Mouse (Mus musculus): Measurements from ENCODE around the gene Jmjd7. TPM values are rescaled to one million over a fixed set of nuclear protein-coding genes. Genes with fewer than 3 reads are reported as not detected.

Jmjd7 gene
- 14.5 to 20.5 TPM (median 16.7 TPM) in 4 replicates for total RNA-seq (2023; ENCODE audit: inconsistent age)

DNA sequence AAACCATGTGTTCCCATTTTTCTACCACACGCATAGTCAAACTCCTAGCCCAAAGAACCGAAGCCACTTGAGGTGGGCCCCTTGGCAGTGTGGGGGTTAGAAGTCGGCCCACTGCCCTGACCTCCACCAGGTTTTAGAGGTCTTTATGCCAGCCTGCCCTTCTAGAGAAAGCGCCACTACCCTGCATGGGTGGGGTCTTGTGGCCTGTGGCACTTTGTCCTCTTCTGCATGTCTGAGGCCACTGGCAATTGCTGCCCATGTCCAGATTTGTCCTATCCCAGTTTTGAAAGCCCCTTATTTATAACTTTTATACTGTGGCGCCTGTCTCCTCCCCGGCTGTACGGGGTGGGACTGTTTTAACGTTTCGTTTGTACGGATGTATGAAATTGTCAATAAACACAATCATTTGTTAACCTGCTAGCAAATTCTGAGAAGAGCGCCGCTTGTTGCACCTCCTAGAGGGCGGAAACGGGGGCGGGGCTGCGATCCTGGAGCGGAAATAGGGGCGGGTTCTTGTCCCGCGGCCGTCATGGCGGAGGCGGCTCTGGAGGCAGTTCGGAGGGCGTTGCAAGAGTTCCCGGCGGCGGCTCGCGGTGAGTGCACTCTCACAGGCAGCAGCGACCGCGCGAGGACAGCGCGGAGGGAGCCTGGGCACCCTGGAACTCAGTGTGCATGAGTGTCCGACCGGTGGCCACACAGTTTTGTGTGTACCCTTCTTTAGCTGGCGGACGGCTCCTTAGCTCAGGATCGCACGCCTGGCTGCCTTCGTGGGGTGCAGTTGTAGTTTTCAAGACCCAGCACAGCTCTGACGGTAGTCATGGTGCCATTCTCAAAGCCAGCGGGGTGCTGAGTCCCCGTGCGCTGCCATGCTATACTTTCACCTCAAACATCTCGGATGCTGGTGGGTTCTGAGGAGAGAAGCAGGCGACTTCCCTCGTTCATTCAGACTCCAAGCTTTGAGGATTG, at the start of gene Jmjd7, which contains the start of gene Gm28042:
Jmjd7 (plus strand) TSS at position 500 of the 966 bp plus-strand sequence.
Gm28042 (plus strand) TSS at position 510 of the 966 bp plus-strand sequence.

DNA sequence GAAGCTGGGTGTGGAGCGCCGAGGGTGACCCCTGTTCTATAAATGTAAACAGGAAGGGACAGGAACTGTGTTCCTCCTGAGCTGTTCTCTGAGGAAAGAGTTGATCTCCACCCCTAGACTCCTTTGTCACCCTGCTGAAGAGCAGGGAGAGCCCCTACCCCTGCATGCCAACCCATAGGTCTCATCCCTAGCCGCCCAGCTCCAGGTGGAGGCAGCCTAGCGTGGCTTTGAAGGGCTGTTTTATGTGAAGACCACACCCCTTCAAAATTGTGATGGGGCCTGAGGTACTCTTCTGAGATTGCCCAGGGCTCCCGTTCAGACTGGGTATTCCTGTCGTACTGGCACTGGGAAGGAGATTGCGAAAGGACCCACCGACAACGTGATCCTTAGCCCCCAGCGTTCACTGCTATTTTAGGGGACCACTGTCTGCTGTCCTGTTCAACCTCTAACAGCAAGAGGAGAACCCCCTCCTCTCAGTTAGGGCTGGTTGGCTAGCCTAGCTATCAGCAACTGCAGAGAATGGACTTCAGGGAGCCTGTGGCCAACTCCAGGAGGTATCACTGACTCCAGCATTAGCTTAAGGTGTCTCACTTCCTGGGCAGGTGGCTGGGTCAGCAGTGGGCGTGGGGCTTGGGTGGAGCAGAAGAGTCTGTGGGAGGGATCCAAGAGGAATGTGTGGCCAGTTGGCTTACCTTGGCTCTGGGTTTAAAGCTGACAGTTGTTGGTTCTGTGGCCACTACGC, 5.6 kb downstream of the Jmjd7 start, which contains the start of gene Pla2g4b:
Pla2g4b (plus strand) TSS at position 692 of the 742 bp plus-strand sequence.

Other genes starting within 250 kb of the Jmjd7 start
- 30.7 to 37.0 TPM (median 34.7 TPM) in 4 replicates for gene Rpap1, start 239.9 kb upstream of the Jmjd7 start, total RNA-seq (2023; ENCODE audit: inconsistent age)
- gene Tyro3, start 229.8 kb upstream of the Jmjd7 start, total RNA-seq (2023; ENCODE audit: inconsistent age), result 0.12 to 0.39 TPM (median 0.13 TPM) in 3 of 4 replicates, not detected in the other
- gene Mga, start 130.3 kb upstream of the Jmjd7 start, total RNA-seq (2023; ENCODE audit: inconsistent age), result 112 to 127 TPM (median 125 TPM) in 4 replicates
- 8.2 to 17.6 TPM (median 14.3 TPM) in 4 replicates for gene Mapkbp1, start 54.8 kb upstream of the Jmjd7 start, total RNA-seq (2023; ENCODE audit: inconsistent age)
- gene Gm28042, start within 50 bp of the Jmjd7 start, total RNA-seq (2023; ENCODE audit: inconsistent age), result 2.5 to 5.5 TPM (median 3.8 TPM) in 4 replicates
- 4.9 to 9.5 TPM (median 7.5 TPM) in 4 replicates for gene Pla2g4b, start 5.9 kb downstream of the Jmjd7 start, total RNA-seq (2023; ENCODE audit: inconsistent age)
- 82.5 to 102 TPM (median 94.9 TPM) in 4 replicates for gene Ehd4, start 127.1 kb downstream of the Jmjd7 start, total RNA-seq (2023; ENCODE audit: inconsistent age)
- not detected in 4 replicates for gene Pla2g4e, start 217.9 kb downstream of the Jmjd7 start, total RNA-seq (2023; ENCODE audit: inconsistent age)

Measured in B cell, adult (primary cell).